Mouse (Mus musculus) c-Kit-positive CD71-negative TER-119-negative erythroid progenitor cells, embryonic 14.5 days (primary cell): ENCODE measurements around the gene Col17a1.

Experiments used
- DNase-seq: peaks from one replicate; pipeline ENCODE4 v3.0.0-alpha.2; 2013; ENCODE audit warnings: low read depth

Col17a1 gene

DNA sequence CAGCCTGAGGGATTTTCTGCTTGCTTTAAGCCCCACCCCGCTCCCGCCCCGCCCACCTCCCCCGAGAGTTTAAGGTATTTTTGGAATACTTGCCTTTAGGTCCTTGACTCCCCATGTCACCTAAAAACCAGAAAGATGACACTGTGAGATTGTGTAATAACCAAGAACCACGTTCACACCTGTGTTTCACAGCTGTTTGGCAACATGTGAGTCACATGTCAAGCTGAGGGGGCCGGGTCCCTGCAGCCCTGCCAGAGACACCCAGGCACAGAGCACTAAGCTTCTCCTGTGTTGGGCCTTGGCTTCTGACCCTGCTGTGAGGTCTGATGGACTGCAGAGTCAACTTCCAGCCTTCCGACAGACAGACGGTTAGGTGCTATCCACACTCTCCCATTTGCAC is 24.3 kb downstream of the Col17a1 start:
- DNase-seq = no peak

DNA sequence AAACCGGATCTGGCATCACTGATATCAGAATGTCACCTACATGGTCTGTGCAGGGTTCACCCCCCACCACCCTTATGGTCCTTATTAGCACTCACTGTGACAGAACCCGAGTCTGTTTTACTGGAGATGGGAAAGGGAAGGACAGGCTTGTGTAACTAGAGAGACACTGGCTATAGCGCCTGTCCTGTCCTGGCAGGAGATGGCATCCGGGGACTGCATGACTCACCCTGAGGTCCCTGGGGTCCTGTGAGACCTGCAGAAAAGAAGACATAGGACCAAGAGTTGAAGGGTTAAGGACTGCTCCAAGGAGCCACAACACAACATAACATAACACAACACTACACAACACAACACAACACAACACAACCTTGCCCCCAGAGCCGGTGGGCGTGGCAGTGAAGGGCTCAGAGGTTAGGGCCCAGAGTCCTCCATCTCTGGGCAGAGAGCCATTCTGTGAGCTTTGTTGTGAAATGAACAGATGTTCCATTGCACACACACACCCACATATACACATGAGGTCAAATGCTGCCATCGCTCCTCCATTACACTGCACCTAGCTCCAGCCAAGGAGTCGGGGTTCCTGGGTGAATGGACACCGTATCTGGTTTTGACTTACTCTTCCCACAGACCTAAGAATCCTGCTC is 32.0 kb downstream of the Col17a1 start:
- no peak for DNase-seq

DNA sequence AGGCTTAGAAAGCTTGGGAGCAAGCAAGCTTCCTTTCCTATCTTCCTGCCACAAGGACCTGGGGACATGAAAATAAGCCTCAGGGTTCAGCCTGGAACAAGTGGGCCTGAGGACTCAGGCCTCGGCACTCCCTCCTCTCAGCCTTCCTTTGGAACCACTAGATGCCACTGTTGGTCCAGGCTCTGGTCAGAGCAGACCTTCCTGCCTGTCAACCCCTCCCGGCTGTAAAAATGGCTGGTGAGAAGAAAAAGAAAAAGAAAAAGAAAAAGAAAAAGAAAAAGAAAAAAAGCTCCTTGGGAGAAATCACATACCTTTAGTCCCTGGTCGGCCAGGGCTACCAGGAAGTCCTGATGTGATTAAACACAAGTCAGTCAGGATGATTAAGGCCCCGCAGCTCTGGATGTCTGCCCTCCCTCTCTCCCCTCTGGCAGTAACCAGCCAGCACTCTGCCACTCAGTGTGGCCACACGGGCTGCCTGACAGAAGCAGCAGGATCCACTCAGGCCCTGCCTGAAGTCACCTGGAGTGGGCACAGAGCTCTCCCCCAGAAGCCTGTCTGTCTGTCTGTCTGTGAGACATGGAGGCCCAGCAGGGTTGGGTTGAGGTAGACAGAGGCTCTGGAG is 32.9 kb downstream of the Col17a1 start:
- DNase-seq = peak; percentile 29

DNA sequence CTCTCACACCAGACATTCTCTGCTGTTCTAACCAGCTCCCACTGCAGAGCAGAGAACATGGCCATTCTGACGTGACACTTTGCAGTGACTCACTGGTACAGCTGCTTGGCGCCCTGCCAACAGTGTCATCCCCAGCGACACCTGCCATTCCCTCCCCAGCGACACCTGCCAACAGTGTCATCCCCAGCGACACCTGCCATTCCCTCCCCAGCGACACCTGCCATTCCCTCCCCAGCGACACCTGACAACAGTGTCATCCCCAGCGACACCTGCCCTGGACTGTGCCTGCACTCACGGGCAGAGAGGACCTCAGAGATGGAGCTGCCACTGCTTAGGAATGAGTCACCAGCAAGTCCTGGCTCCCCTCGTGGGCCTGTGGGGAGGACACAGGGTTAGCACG is 37.0 kb downstream of the Col17a1 start:
- no peak for DNase-seq

GRCm38 (mm10) chr19:47653173-47653572 is 38.7 kb downstream of the Col17a1 start:
- no peak for DNase-seq

- no peak for DNase-seq
Observed at GRCm38 (mm10) chr19:47652255-47652654, 39.6 kb downstream of the Col17a1 start.

DNA sequence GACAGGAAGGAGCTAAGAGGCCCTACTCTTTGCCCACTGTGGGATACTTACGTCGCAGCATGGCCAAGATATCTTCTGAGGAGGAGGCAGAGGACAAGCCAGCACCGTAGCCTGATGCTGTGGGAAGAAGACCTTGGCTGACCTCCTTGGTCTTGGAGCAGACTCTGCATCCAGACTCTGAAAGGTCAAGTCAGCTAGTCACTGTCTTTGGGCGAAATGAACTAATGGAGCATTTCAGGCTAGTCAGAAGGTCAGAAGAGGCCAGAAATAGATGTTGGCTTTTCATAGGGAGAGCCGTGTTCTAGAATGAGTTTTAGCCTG is 40.8 kb downstream of the Col17a1 start:
- DNase-seq = no peak

DNA sequence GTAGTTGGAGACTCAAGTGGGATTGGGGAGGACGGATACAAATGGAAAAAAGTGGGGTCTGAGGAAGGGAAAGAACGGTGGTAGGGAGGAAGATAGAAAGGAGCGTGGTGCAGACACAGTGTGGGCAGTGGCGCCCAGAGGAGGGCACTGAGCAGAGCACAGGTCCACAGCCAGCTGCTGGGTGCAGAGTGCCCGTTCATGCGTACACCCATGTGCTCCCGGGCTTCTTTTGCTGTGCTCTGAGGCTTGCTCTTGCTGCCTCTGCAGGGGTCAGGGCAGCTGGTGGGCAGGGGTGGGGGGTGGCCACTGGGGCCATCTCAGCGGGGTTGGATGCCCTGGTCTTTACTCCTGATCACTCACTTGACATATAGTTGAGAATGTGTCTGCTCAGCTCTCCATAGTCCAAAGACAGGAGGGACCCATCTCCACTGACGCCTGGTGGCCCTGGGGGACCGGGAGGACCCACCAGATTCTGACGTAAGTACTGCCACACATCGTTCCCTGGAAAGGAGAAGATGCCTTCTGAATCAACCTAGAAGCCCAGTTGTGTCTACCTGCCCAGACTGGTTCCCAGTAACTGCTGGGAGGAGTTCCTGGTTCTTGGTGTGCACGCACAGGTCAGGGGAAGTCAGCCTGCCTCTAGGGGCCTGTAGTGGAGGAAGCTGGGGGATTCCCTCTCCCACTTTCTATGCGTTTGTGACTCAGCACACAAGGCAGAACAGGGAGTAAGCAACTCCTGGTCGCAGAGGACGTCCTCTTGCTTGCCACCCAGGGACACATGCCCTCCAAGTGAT is 41.3 kb downstream of the Col17a1 start:
- no peak for DNase-seq

GRCm38 (mm10) chr19:47649071-47649470 is 42.8 kb downstream of the Col17a1 start:
- no peak for DNase-seq

GRCm38 (mm10) chr19:47646508-47647120 is 45.3 kb downstream of the Col17a1 start:
- no peak for DNase-seq

DNA sequence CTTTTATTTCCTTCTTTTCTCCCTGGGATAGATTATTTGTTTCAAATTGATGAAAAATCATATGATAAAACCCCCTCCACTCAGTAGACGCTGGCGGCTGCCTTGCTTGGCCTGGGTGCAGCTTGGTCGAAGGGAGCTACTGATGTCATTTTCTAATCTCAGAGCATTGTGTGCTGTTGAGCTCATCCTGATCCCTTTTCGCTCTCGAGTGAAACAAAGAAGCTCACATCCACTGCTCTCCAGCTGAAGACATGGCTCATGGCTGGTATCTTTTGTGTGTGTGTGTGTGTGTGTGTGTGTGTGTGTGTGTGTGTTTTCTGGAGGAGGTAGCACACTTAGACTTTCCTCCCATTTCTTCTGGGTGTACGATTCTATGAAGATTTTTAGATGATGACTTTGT is 46.3 kb downstream of the Col17a1 start:
- no peak for DNase-seq

GRCm38 (mm10) chr19:47643910-47644309 is 48.0 kb downstream of the Col17a1 start:
- DNase-seq = no peak

DNA sequence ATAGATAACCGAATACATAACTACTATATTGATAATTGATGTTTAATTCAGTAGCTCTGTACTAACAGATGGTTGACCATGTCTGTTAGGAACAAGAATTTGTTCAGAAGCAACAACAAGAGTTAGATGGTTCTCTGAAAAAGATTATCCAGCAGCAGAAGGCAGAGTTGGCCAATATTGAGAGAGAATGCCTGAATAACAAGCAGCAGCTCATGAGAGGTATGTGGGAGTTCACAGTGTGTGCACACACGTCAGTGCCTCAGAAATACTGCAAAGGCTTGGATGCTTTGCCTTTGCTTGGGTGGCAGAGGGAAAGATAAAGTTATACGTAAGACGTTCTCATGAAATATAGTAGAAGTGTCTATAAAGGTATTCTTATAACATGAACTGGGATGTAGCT is 56.5 kb downstream of the Col17a1 start:
- no peak for DNase-seq

DNA sequence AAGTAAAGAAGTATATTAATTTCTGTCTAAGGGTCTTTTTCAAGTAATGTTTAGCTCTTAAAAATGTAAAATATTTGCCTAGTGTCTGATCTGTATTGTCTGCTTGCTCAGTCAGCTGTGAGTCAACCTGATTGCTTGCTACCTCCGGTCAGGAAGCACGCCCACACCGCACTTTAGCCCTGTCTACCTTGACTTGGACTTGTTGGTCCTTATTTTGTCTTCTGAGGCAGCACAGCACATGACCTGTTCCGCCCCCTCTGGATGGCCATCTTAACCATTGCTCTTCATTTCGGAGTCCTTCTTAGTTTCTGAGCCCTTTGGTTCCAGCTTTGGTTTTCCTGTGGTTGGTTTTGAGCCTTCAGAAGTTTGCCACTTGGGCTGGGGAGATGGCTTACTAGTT is 60.1 kb downstream of the Col17a1 start:
- no peak for DNase-seq

GRCm38 (mm10) chr19:47630381-47630780 is 61.5 kb downstream of the Col17a1 start:
- DNase-seq = no peak

- no peak for DNase-seq
Observed at GRCm38 (mm10) chr19:47629068-47629467, 62.8 kb downstream of the Col17a1 start.

- no peak for DNase-seq
Observed at GRCm38 (mm10) chr19:47627450-47627849, 64.4 kb downstream of the Col17a1 start.

- no peak for DNase-seq
Observed at GRCm38 (mm10) chr19:47624940-47625711, 66.8 kb downstream of the Col17a1 start.

DNA sequence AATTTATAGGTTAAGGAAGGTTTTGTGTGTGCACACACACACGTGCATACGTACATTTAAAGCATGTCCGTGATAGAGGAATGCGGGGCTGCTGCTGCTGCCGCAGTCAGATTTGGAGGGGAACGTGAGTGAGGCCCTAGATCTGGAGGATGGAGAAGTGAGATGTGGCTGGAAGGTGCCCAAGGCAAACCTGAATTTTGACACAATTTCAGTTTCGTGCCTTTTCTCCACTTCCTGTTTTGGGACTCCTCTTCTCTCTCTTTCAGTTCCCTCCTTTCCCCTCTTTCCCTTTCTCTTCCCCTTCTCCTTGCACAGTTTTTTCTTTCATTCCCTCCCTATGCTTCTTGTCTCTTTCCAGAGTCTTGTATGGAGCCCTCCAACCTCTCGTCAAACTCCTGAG is 70.4 kb downstream of the Col17a1 start:
- no peak for DNase-seq

- no peak for DNase-seq
Observed at GRCm38 (mm10) chr19:47613442-47613841, 78.5 kb downstream of the Col17a1 start.

DNA sequence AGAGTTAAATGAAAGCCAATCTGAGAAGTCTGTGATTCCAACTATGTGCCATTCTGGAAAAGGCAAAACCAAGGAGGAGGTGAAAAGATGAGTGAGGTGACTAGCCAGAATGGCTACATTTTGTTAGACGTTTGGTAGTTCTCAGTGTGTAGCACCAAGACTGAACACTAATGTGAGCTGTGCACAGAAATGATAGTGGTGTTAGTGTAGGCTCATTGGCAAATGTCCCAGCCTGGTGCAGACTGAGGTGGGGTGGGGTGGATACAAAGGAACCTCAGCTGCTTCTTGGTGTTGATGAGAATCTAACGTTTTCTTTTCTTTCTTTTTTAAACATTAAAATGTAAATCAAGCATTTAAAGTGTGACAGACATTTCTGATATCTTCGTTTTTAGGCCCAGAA is 83.4 kb downstream of the Col17a1 start:
- no peak for DNase-seq
